ENCODE assay signal across 11 mouse cellular contexts in genomic region chr7:66233141-66233946, GRCm38 (mm10).
DNase-seq lines count a peak whose midpoint lies in the region; ATAC-seq and TF ChIP-seq lines count a peak whose summit lies in the region.
"Had no signal": no experiment of that assay in that cellular context is flagged by ENCODE, and none has a peak within 500 bp of the region (broad histone marks: within the 10 kb centered on the region; RNA-seq: fewer than 3 reads in every experiment).

No protein-coding gene starts in this region.

- H3K4me3 ChIP-seq in intestine, postnatal 0 days (ENCODE audit: low read depth, low read length) = no peak overlapping the region
- H3K4me3 ChIP-seq in stomach, embryonic 15.5 days (replicated peaks) = no peak overlapping the region
- no peak overlapping the region for H3K4me3 ChIP-seq in midbrain, embryonic 15.5 days

- H3K4me1 ChIP-seq in intestine, postnatal 0 days (replicated peaks; ENCODE audit: control insufficient read depth, insufficient read depth, low read length) = no peaks in the 10 kb centered on the region; the same call in 1 of the 2 replicates
- H3K4me1 ChIP-seq in stomach, embryonic 15.5 days = peaks cover 19% of the 10 kb centered on the region
- H3K4me1 ChIP-seq in midbrain, embryonic 15.5 days = peaks cover 21% of the 10 kb centered on the region

- 52% methylated on average over 4 of the region's 4 CpGs for WGBS in intestine, postnatal 0 days
- WGBS in stomach, embryonic 15.5 days = 60% methylated on average over 4 of the region's 4 CpGs
- 85% methylated on average over 4 of the region's 4 CpGs for WGBS in midbrain, embryonic 15.5 days

- no peaks in the 10 kb centered on the region for H3K36me3 ChIP-seq in intestine, postnatal 0 days (ENCODE audit: control insufficient read depth, insufficient read depth)
- no peaks in the 10 kb centered on the region for H3K36me3 ChIP-seq in stomach, embryonic 15.5 days
- H3K36me3 ChIP-seq in midbrain, embryonic 15.5 days (replicated peaks) = no peaks in the 10 kb centered on the region

- peak; percentile 58 for ATAC-seq in intestine, postnatal 0 days
- peak; percentile 33; the same call in 1 of the 2 replicates for ATAC-seq in stomach, embryonic 15.5 days (ENCODE audit: insufficient read depth, low FRiP score, low read depth)
- no peak for ATAC-seq in midbrain, embryonic 15.5 days (replicated peaks)

- no peak overlapping the region for H3K4me2 ChIP-seq in intestine, postnatal 0 days (replicated peaks; ENCODE audit: low read depth)
- no peak overlapping the region for H3K4me2 ChIP-seq in stomach, embryonic 15.5 days
- no peak overlapping the region for H3K4me2 ChIP-seq in midbrain, embryonic 15.5 days

- no peak overlapping the region for H3K9ac ChIP-seq in intestine, postnatal 0 days (ENCODE audit: low read depth, low read length)
- no peak overlapping the region for H3K9ac ChIP-seq in stomach, embryonic 15.5 days
- H3K9ac ChIP-seq in midbrain, embryonic 15.5 days = no peak overlapping the region

- no peak overlapping the region for H3K27ac ChIP-seq in intestine, postnatal 0 days (ENCODE audit: low read depth, low read length)
- H3K27ac ChIP-seq in stomach, embryonic 15.5 days = no peak overlapping the region
- no peak overlapping the region for H3K27ac ChIP-seq in midbrain, embryonic 15.5 days
- H3K27ac ChIP-seq: kidney, postnatal 0 days had no signal

- H3K9me3 ChIP-seq in intestine, postnatal 0 days (ENCODE audit: control insufficient read depth) = no peaks in the 10 kb centered on the region
- no peaks in the 10 kb centered on the region for H3K9me3 ChIP-seq in stomach, embryonic 15.5 days
- no peaks in the 10 kb centered on the region for H3K9me3 ChIP-seq in midbrain, embryonic 15.5 days

- H3K27me3 ChIP-seq in intestine, postnatal 0 days (replicated peaks; ENCODE audit: control insufficient read depth, insufficient read depth, low read length) = no peaks in the 10 kb centered on the region
- no peaks in the 10 kb centered on the region for H3K27me3 ChIP-seq in stomach, embryonic 15.5 days (replicated peaks)
- no peaks in the 10 kb centered on the region for H3K27me3 ChIP-seq in midbrain, embryonic 15.5 days (replicated peaks)

- TF ChIP-seq CTCF in intestine, postnatal 0 days (IDR thresholded peaks at IDR 0.05; ENCODE audit: low read depth) = no peak

- peak; percentile 37 for DNase-seq in embryo, embryonic 10.5 days (ENCODE audit: low spot score)
- no peak for DNase-seq in embryo, embryonic 10 days (ENCODE audit: low spot score)
- peak; percentile 64 for DNase-seq in thymus, postnatal 0 days (ENCODE audit: low spot score)
- no peak for DNase-seq in thymus, postnatal 14 days
- DNase-seq in left cerebral cortex, adult 11 months (ENCODE audit: low spot score) = no peak
- DNase-seq: B cell, adult 2 months; cerebellum, adult 11 months had no signal

Comparison
In these comparisons a context has a peak if more than half of its experiments do, and no peak if none do; other contexts are left out.
1. DNase-seq: peak in embryo, embryonic 10.5 days (single experiment) and thymus, postnatal 0 days (single experiment); none in embryo, embryonic 10 days (single experiment), thymus, postnatal 14 days (single experiment) and left cerebral cortex, adult 11 months (single experiment).